Mouse (Mus musculus) CH12.LX (cell line): Measurements from ENCODE around the gene Ptpn14.

ENCODE experiments used
- CTCF ChIP-seq, 2 experiments: IDR thresholded peaks in 1 of 2; conservative IDR thresholded peaks in 1 of 2; 2 replicates each; pipeline ENCODE4 v1.5.1; 2011 to 2012; ENCODE audit warnings: low read depth in 2 of 2, low read length in 2 of 2, improper control_type of control experiment in 1 of 2, inconsistent platforms in 1 of 2, mild to moderate bottlenecking in 1 of 2, moderate library complexity in 1 of 2
- MAX ChIP-seq: IDR thresholded peaks from 2 replicates; pipeline ENCODE4 v1.6.1; 2011; ENCODE audit warnings: low read length, improper control_type of control experiment
- PAX5 ChIP-seq: IDR thresholded peaks from 2 replicates; pipeline ENCODE4 v1.6.1; 2012; ENCODE audit warnings: low read length, inconsistent platforms, mixed read lengths

DNA sequence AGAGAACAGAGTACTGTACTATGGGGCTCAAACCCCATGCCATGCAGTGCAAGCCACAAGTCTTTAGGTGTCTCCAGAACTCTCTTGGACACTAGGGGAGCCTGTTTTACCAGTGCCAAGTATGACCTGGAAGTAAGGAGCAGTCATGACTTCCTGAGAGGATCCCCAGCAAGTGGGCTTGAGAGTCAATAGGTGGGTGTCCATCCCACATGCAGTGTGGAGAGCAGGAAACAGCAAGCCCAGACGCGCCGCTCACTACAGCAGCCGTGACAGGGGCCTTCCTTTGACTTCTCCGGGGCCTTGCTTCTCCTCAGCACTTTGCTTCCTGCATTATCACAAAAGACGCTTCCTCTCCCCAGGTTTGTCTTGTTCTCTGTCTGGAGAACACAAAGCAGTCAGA lies 27.9 kb upstream of the Ptpn14 start:
- TF ChIP-seq MAX (no peak), PAX5 (no peak), CTCF (conservative IDR thresholded peaks at IDR 0.05 in 1 of 2, IDR thresholded peaks at IDR 0.05 in 1 of 2; ENCODE audit: low read depth in 2 of 2, low read length in 2 of 2) (no peak)
